Comparison of ENCODE assay signal across 8 mouse cellular contexts in the genomic region with DNA sequence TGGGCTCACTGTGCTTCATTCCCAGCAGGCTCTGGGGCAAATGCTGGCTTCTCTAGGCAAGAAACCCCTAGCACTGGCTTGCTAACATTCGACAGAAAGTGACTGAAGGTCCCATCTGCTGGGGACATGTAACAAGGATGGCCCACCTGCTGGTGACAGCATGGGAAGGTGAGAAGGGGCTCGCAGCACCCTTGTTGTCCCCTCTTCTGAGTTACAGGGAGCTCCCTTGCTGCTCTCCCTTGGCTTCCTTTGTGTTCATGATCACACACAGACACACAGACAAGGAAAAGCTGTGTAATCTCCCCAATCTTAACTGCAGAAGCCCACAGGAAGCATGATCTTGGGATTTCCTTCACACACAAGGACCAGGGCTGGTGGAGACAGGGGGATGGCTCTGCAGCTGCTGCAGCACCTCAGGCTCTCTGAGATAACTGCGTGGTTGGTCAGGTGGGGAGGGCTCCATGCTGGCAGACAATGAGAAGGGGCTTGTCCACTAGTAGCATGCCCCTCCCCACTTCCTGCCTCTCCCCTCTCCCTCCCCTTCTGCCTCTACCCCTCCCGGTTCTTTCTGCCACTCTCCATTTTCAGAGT.
DNase-seq lines count a peak whose midpoint lies in the region; ATAC-seq and TF ChIP-seq lines count a peak whose summit lies in the region.
"Had no signal": no experiment of that assay in that cellular context is flagged by ENCODE, and none has a peak within 500 bp of the region (broad histone marks: within the 10 kb centered on the region; RNA-seq: fewer than 3 reads in every experiment).

No protein-coding gene starts in this region.

- TF ChIP-seq POLR2A in bone marrow, adult 2 months (IDR thresholded peaks at IDR 0.05; ENCODE audit: borderline replicate concordance, control insufficient read depth, low read depth, low read length), result no peak
- no peak for TF ChIP-seq POLR2A in small intestine, adult 2 months (IDR thresholded peaks at IDR 0.05; ENCODE audit: low read depth, low read length)

- TF ChIP-seq CTCF in lung, postnatal 0 days (IDR thresholded peaks at IDR 0.05), result no peak
- TF ChIP-seq CTCF in bone marrow, adult 2 months (IDR thresholded peaks at IDR 0.05; ENCODE audit: control insufficient read depth, insufficient read depth, low read length), result no peak
- no peak for TF ChIP-seq CTCF in heart, postnatal 0 days (IDR thresholded peaks at IDR 0.05; ENCODE audit: low read depth)
- peak; percentile 13; the same call in 1 of the 2 replicates for TF ChIP-seq CTCF in small intestine, adult 2 months (IDR thresholded peaks at IDR 0.05; ENCODE audit: extremely low read depth, insufficient read length, insufficient replicate concordance, low read depth, low read length)

- DNase-seq in lung, postnatal 0 days (ENCODE audit: low spot score), result peak; percentile 28
- DNase-seq in lung, adult 18-20 months, result no peak
- no peak for DNase-seq in heart, postnatal 0 days (ENCODE audit: low spot score)
- no peak for DNase-seq in natural killer cell, adult 2 months (ENCODE audit: low spot score in 2 of 2)
- DNase-seq in urinary bladder, postnatal 36 days (ENCODE audit: low spot score in 2 of 2), result no peak
- DNase-seq: cerebellum, adult 8-10 months had no signal

- peak; percentile 37; the same call in 1 of the 2 replicates for ATAC-seq in lung, postnatal 0 days
- ATAC-seq in heart, postnatal 0 days (ENCODE audit: insufficient read depth, low read depth), result no peak

- H3K4me3 ChIP-seq in lung, postnatal 0 days (ENCODE audit: low read depth, low read length), result no peak overlapping the region
- H3K4me3 ChIP-seq in bone marrow, adult 2 months (replicated peaks; ENCODE audit: control insufficient read depth, low read depth, low read length), result no peak overlapping the region
- no peak overlapping the region for H3K4me3 ChIP-seq in heart, postnatal 0 days (ENCODE audit: low read depth, low read length)
- H3K4me3 ChIP-seq in small intestine, adult 2 months (ENCODE audit: low read depth, low read length), result peak overlapping the region; percentile 9; the same call in 1 of the 2 replicates

- WGBS in lung, postnatal 0 days, result 18% methylated on average over 4 of the region's 4 CpGs
- WGBS in bone marrow, adult 2 months, result 26% methylated on average over 4 of the region's 4 CpGs
- 45% methylated on average over 4 of the region's 4 CpGs for WGBS in heart, postnatal 0 days
- WGBS in small intestine, adult 2 months, result 43% methylated on average over 4 of the region's 4 CpGs

- no peaks in the 10 kb centered on the region for H3K36me3 ChIP-seq in lung, postnatal 0 days (ENCODE audit: insufficient read depth, low read length)
- no peaks in the 10 kb centered on the region for H3K36me3 ChIP-seq in heart, postnatal 0 days (replicated peaks; ENCODE audit: control insufficient read depth, insufficient read depth, low read length)
- H3K36me3 ChIP-seq in small intestine, adult 2 months (ENCODE audit: control insufficient read depth, insufficient read depth, low read length), result no peaks in the 10 kb centered on the region

- peak overlapping the region; percentile 44 for H3K27ac ChIP-seq in lung, postnatal 0 days (ENCODE audit: low read length)
- H3K27ac ChIP-seq in bone marrow, adult 2 months (ENCODE audit: control insufficient read depth, insufficient read depth, low read depth, low read length, poor library complexity), result peak overlapping the region; percentile 56
- peak overlapping the region; percentile 57 for H3K27ac ChIP-seq in heart, postnatal 0 days (ENCODE audit: low read depth)
- H3K27ac ChIP-seq in small intestine, adult 2 months (ENCODE audit: insufficient read depth, low read depth, low read length), result peak overlapping the region; percentile 27

- no peak for TF ChIP-seq EP300 in lung, postnatal 0 days (IDR thresholded peaks at IDR 0.05)
- TF ChIP-seq EP300 in heart, postnatal 0 days (IDR thresholded peaks at IDR 0.05; ENCODE audit: low read depth), result no peak

- no peaks in the 10 kb centered on the region for H3K27me3 ChIP-seq in lung, postnatal 0 days (replicated peaks; ENCODE audit: insufficient read depth, low read length)
- no peaks in the 10 kb centered on the region for H3K27me3 ChIP-seq in heart, postnatal 0 days (ENCODE audit: control insufficient read depth, insufficient read depth, low read length)
- no peaks in the 10 kb centered on the region for H3K27me3 ChIP-seq in small intestine, adult 2 months (ENCODE audit: control insufficient read depth, insufficient read depth, low read length)

- no peak overlapping the region for H3K4me2 ChIP-seq in lung, postnatal 0 days (replicated peaks; ENCODE audit: low read depth, low read length)
- no peak overlapping the region for H3K4me2 ChIP-seq in heart, postnatal 0 days (ENCODE audit: low read depth, low read length)

- no peak overlapping the region for H3K9ac ChIP-seq in lung, postnatal 0 days (replicated peaks; ENCODE audit: low read depth)
- no peak overlapping the region for H3K9ac ChIP-seq in heart, postnatal 0 days (replicated peaks; ENCODE audit: low read depth, low read length)

- H3K9me3 ChIP-seq in lung, postnatal 0 days (ENCODE audit: low read length), result no peaks in the 10 kb centered on the region
- no peaks in the 10 kb centered on the region for H3K9me3 ChIP-seq in heart, postnatal 0 days (replicated peaks; ENCODE audit: control insufficient read depth, low read length)

- no peaks in the 10 kb centered on the region for H3K4me1 ChIP-seq in lung, postnatal 0 days (ENCODE audit: insufficient read depth, low read depth, low read length)
- peaks cover 5% of the 10 kb centered on the region for H3K4me1 ChIP-seq in bone marrow, adult 2 months (ENCODE audit: control insufficient read depth, insufficient read depth, low read length)
- peaks cover 13% of the 10 kb centered on the region; the same call in 1 of the 2 replicates for H3K4me1 ChIP-seq in heart, postnatal 0 days (ENCODE audit: control insufficient read depth, insufficient read depth)
- peaks cover 14% of the 10 kb centered on the region for H3K4me1 ChIP-seq in small intestine, adult 2 months (ENCODE audit: control insufficient read depth, insufficient read depth, insufficient read length, low read length)
